Mouse (Mus musculus) ES-Bruce4 (cell line): ENCODE measurements around the gene D6Ertd527e.

Experiments used
- CTCF ChIP-seq: IDR thresholded peaks from one replicate; pipeline ENCODE4 v1.8.1; 2011; ENCODE audit warnings: low read depth, low read length
- EP300 ChIP-seq: IDR thresholded peaks from 2 replicates; pipeline ENCODE4 v1.6.1; 2011; ENCODE audit warnings: low read depth, low read length; ENCODE audit not compliant: insufficient read depth

DNA sequence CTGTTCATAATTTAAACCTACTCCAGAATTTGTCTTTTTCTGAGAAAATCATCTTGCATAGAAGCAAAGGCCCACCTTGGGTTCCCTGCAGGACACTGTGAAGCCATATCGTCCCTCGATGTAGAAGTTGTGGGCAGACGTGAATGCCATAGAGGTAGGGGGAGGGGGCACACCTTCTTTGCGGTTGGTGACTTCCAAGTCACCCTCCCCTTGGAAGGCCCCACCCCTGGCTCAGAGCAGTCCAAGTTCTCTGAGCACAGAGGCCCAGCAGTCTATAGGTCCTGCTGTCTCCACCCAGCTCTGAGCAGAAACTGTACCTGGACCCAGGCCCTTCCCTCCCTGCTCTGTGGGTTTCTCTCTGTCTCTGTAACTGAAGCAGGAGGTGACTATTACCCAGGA, 2.6 kb upstream of the D6Ertd527e start:
- no peak for TF ChIP-seq EP300
- TF ChIP-seq CTCF, result no peak
